Mouse (Mus musculus) lung, postnatal 0 days (tissue): Measurements from ENCODE around the gene Tmem159. TPM values are rescaled to one million over a fixed set of nuclear protein-coding genes. Genes with fewer than 3 reads are reported as not detected.

Experiments used
- ATAC-seq: fragments of 200-750 bp; cut with Nextera tagmentation; 2 replicates; pipeline ENCODE4 v1.8.0; 2017; ENCODE audit warnings: moderate library complexity
- DNase-seq: peaks from one replicate; pipeline ENCODE4 v3.0.0-alpha.2; 2016; ENCODE audit warnings: low spot score
- H3K27ac ChIP-seq: fragments of 300-500 bp; sonication (generic); 2 replicates; pipeline ENCODE4 v1.5.1; 2014; ENCODE audit warnings: antibody characterized with exemption, mild to moderate bottlenecking, low read length, mixed read lengths
- H3K27me3 ChIP-seq: fragments of 300-500 bp; sonication (generic); replicated peaks from 2 replicates; pipeline ENCODE4 v1.6.1; 2014; ENCODE audit warnings: low read length, mixed read lengths; ENCODE audit not compliant: insufficient read depth
- H3K36me3 ChIP-seq: fragments of 300-500 bp; sonication (generic); 2 replicates; pipeline ENCODE4 v1.6.1; 2014; ENCODE audit warnings: low read length, mixed read lengths; ENCODE audit not compliant: insufficient read depth
- H3K4me1 ChIP-seq: fragments of 300-500 bp; sonication (generic); 2 replicates; pipeline ENCODE4 v1.6.1; 2014; ENCODE audit warnings: antibody characterized with exemption, low read depth, low read length, mixed read lengths; ENCODE audit not compliant: insufficient read depth
- H3K4me2 ChIP-seq: fragments of 300-500 bp; sonication (generic); replicated peaks from 2 replicates; pipeline ENCODE4 v1.6.1; 2014; ENCODE audit warnings: low read depth, mild to moderate bottlenecking, low read length, moderate library complexity, mixed read lengths
- H3K4me3 ChIP-seq: fragments of 300-500 bp; sonication (generic); 2 replicates; pipeline ENCODE4 v1.5.1; 2014; ENCODE audit warnings: low read depth, low read length
- H3K9ac ChIP-seq: fragments of 300-500 bp; sonication (generic); replicated peaks from 2 replicates; pipeline ENCODE4 v1.6.1; 2014; ENCODE audit warnings: low read depth, mild to moderate bottlenecking
- H3K9me3 ChIP-seq: fragments of 300-500 bp; sonication (generic); 2 replicates; pipeline ENCODE4 v1.6.1; 2016; ENCODE audit warnings: low read length, mixed read lengths
- CTCF ChIP-seq: IDR thresholded peaks from 2 replicates; pipeline ENCODE4 v1.5.1; 2016; ENCODE audit warnings: antibody characterized with exemption, mild to moderate bottlenecking
- EP300 ChIP-seq: IDR thresholded peaks from 2 replicates; pipeline ENCODE4 v1.6.1; 2016; ENCODE audit warnings: antibody characterized with exemption, mild to moderate bottlenecking, control low read depth
- WGBS: fragments of 180-500 bp; shearing (Covaris S2); extraction: QIAGEN DNeasy Blood & Tissue Kit; methylation state at CpG from one replicate; pipeline ENCODE4 v1.1.7; 2014; 5-methylcytosine and 5-hydroxymethylcytosine counted together
- polyA plus RNA-seq: library from polyadenylated mRNA; unstranded; fragments of >200 nt; fragmentation: Nextera tagmentation; extraction: Ambion mirVana; gene quantifications from 2 replicates; pipeline ENCODE4 v1.2.1, GENCODE M21; 2015

Gene Tmem159
- polyA plus RNA-seq, 1 experiment from 2014 or later: 79.4 TPM

DNA sequence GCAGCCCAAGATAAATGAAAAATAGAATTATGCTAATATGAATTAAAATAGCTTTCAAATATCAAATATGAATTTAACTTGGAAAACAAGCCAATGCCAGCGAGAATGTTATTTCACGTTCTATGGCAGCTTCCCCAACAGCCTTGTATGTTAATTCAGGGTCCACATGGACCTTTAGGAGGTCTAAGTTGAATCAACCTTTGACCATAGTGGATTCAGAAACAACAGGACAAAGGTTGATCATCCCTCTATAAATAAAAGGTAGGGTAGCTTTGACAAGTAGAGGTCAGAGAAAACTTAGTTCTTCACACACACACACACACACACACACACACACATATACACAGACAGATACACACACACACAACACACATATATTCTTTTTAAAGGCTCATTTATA is 48.7 kb downstream of the Tmem159 start:
- Histone ChIP-seq H3K4me3 (no peak overlapping the region), H3K27ac (no peak overlapping the region), H3K9ac (no peak overlapping the region), H3K9me3 (no peaks in the 10 kb centered on the region), H3K4me2 (no peak overlapping the region), H3K4me1 (no peaks in the 10 kb centered on the region), H3K27me3 (no peaks in the 10 kb centered on the region), H3K36me3 (no peaks in the 10 kb centered on the region)
- TF ChIP-seq CTCF: no peak
- no peak for TF ChIP-seq EP300
- ATAC-seq (no peak), DNase-seq (no peak)
- WGBS: 75% methylated on average over 2 of the region's 2 CpGs

DNA sequence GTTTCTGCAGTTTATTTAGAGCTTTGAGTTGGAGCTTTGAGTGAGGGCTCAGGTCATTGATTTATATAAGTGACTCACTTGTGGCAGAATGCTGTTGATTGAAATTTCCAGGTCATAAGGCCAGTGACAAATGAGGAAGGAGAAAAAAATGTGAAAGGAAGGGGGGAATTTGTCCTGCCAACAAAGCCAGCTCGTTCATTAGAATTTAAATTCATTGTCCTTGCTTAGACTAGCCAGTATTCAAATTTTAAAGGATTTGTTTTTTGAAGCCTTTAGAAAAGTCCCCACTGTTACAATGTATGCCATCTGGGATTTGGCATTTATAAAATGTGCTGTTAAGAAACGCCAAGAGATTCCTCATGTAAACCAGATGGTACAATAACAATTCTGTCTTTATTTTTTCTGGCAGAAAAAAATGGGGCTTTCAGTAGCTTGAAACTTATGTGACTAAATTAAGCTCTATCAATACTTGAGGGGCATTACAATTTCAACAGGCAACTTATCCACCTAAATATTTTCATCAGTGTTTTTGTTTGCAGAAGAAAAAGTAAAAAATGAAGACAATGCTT is 54.8 kb downstream of the Tmem159 start:
- Histone ChIP-seq H3K4me1 (no peaks in the 10 kb centered on the region), H3K4me3 (no peak overlapping the region), H3K27ac (no peak overlapping the region), H3K36me3 (no peaks in the 10 kb centered on the region), H3K4me2 (no peak overlapping the region), H3K9ac (no peak overlapping the region), H3K9me3 (no peaks in the 10 kb centered on the region), H3K27me3 (no peaks in the 10 kb centered on the region)
- 33% methylated on average over 2 of the region's 2 CpGs for WGBS
- no peak for DNase-seq
- TF ChIP-seq CTCF (no peak), EP300 (no peak)
- ATAC-seq: no peak

DNA sequence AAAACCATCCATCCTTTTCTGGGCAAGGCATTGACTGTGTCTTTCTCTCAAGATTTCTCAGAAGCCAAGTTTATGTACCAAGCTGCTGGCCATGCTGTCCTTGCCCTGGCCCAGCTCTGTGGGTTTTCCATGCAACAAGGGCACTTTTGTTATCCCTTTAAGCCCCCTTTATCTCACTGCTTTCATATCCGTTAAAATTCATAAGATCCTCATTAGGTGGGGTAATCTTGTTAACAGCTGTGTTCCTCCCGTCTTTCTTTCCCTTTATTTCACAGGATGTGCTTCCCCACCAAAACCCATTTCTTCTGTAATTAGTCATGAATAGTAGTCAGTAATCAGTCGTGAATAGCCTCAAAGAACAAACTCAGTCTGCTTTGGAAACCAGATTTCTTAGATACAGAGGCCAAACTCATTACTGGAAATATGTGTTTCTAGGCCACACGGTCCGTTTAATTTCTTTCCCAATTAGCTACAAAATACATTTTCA is 55.5 kb downstream of the Tmem159 start:
- Histone ChIP-seq H3K27me3 (no peaks in the 10 kb centered on the region), H3K4me2 (no peak overlapping the region), H3K9ac (no peak overlapping the region), H3K36me3 (no peaks in the 10 kb centered on the region), H3K4me1 (no peaks in the 10 kb centered on the region), H3K27ac (no peak overlapping the region), H3K4me3 (no peak overlapping the region), H3K9me3 (no peaks in the 10 kb centered on the region)
- ATAC-seq (no peak), DNase-seq (no peak)
- 51% methylated on average over 5 of the region's 5 CpGs for WGBS
- TF ChIP-seq CTCF: no peak
- no peak for TF ChIP-seq EP300

DNA sequence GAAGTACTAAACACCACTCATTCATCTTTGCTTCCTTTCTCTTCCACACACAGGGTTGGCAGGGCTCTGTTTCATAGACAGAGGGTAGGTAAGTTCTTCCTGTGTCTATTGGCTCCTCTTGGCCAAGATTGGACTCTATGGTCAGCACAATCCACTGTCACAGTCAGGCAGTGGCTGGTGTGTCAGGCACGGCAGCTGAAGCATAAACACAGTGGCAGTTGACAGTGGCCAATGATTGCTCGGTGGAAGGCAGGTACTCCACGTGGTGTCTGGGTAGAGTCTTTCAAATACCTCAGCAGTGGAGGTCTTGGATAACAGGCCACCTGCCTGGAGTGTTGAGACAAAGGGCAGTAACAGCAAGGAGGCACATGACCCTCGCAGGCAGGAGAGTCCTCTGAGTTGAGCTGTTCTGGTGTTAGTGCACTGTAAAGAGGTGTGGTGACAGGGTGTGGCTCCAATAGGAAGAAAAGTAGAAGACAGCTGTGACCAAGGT is 56.0 kb downstream of the Tmem159 start:
- no peak for TF ChIP-seq EP300
- TF ChIP-seq CTCF: no peak
- H3K36me3 ChIP-seq: no peaks in the 10 kb centered on the region
- DNase-seq (no peak), ATAC-seq (no peak)
- H3K4me2 ChIP-seq: no peak overlapping the region
- H3K4me3 ChIP-seq: no peak overlapping the region
- no peaks in the 10 kb centered on the region for H3K27me3 ChIP-seq
- no peak overlapping the region for H3K9ac ChIP-seq
- no peaks in the 10 kb centered on the region for H3K4me1 ChIP-seq
- H3K27ac ChIP-seq: no peak overlapping the region
- no peaks in the 10 kb centered on the region for H3K9me3 ChIP-seq
- 30% methylated on average over 4 of the region's 4 CpGs for WGBS

DNA sequence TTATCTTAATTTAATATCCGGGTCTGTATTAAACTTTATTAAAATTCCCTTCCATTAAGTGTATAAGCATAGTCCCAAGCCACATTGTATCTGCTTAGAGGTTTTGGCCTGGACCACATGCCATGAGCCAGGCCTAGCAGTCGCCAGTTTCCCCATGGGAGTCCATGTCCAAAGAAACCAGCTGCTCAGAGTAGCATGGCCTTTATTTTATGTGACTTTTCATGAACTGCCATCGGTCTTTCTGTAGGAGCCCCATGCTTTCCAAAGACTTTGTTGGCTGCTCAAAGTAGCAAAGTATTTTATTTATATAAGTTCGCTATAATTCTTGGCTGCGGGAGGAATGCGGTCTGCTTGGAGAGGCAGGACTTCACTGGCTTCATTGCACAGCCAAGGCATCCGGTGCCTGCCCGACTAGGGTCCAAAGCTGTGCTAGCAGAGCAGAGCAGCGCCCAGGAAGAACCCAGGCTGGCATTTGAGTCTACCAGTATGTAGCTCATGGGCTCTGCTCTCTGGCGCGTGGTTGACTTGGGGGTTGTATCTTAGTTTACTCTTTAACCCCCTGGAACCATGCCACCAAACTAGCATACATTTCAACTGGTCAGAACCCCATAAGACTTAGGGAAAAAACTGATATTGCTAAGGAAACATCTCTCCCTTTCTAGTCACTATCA is 61.6 kb downstream of the Tmem159 start:
- H3K36me3 ChIP-seq: no peaks in the 10 kb centered on the region
- ATAC-seq: no peak
- H3K27ac ChIP-seq: no peak overlapping the region
- 76% methylated on average over 11 of the region's 11 CpGs for WGBS
- no peak for DNase-seq
- H3K27me3 ChIP-seq: no peaks in the 10 kb centered on the region
- no peak overlapping the region for H3K4me2 ChIP-seq
- TF ChIP-seq CTCF (no peak), EP300 (no peak)
- no peaks in the 10 kb centered on the region for H3K9me3 ChIP-seq
- no peak overlapping the region for H3K9ac ChIP-seq
- H3K4me1 ChIP-seq: no peaks in the 10 kb centered on the region
- H3K4me3 ChIP-seq: no peak overlapping the region

Other genes starting within 250 kb of the Tmem159 start
- 7.4 and 7.7 TPM in 2 replicates for gene Lyrm1, start 206.5 kb upstream of the Tmem159 start, polyA plus RNA-seq
- 7.7 and 8.6 TPM in 2 replicates for gene Dcun1d3, start 206.1 kb upstream of the Tmem159 start, polyA plus RNA-seq
- gene Dnah3, start 7.1 kb upstream of the Tmem159 start, polyA plus RNA-seq: 2.9 and 3.2 TPM in 2 replicates
- not detected in 2 replicates for gene Zp2, start 42.9 kb downstream of the Tmem159 start, polyA plus RNA-seq
- gene Anks4b, start 71.5 kb downstream of the Tmem159 start, polyA plus RNA-seq: not detected in 2 replicates
- 2.1 and 2.4 TPM in 2 replicates for gene Crym, start 99.8 kb downstream of the Tmem159 start, polyA plus RNA-seq
- gene Abca14, start 101.6 kb downstream of the Tmem159 start, polyA plus RNA-seq: 0.23 and 0.35 TPM in 2 replicates
- gene Abca15, start 226.3 kb downstream of the Tmem159 start, polyA plus RNA-seq: not detected in 2 replicates